Mouse (Mus musculus): ENCODE measurements around the gene Lipn. TPM values are rescaled to one million over a fixed set of nuclear protein-coding genes. Genes with fewer than 3 reads are reported as not detected.

The Lipn gene
- polyA plus RNA-seq (2014; fragmentation: Nextera tagmentation; extraction: Ambion mirVana): not detected in 2 replicates

DNA sequence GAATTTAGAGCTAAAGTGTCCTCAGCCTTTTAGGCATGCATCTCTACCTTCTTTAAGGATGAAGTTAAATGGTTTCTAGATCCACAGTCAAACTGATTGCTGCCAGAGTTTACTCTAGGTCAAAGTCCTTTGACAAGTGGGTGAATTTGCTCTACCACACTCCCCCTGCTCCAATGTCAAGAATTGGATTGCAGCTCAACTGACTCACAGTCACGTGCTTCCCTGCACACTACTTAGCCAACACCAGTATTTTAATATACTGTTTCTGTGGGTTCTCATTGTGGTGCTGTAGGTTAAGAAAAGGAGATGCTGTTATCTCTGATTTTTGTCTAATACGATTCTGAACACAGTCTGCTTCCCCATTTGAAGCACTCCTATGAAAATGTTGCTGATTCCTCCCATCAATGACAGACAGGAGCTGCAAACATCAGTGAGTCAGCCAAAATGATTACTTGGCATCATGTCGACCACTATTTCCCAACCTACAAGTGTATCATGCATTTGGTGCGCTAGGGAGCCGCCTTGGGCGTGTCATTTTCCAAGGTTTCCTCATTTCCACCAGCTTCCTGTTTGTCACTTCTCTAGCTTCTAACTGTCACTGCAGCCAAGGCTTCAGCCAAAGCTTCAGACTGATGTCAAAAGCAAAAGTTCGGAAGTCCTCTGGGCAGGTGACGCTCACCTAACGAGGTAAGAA is at the start of gene Lipn:
Gene Lipn, plus strand, starts transcription at position 580 of the 694 bp plus-strand sequence.
- no peaks in the 10 kb centered on the region for H3K27me3 ChIP-seq (ENCODE audit: control insufficient read depth, insufficient read depth, low read length)
- H3K27ac ChIP-seq: no peak within 1 kb of the TSS
- H3K4me3 ChIP-seq (replicated peaks; ENCODE audit: low read length): no peak within 1 kb of the TSS
- no peak for ATAC-seq (ENCODE audit: low FRiP score)
- no peaks in the 10 kb centered on the region for H3K9me3 ChIP-seq (ENCODE audit: control insufficient read depth, low read length)
- no peak within 1 kb of the TSS for H3K4me2 ChIP-seq (replicated peaks)
- DNase-seq (ENCODE audit: low spot score): no peak
- H3K36me3 ChIP-seq (replicated peaks; ENCODE audit: control insufficient read depth, insufficient read depth): no peaks in the 10 kb centered on the region
- no peaks in the 10 kb centered on the region for H3K4me1 ChIP-seq (replicated peaks; ENCODE audit: control insufficient read depth, insufficient read depth, low read length)
- no peak within 1 kb of the TSS for H3K9ac ChIP-seq
- 92% methylated on average over 9 of the region's 9 CpGs for WGBS

DNA sequence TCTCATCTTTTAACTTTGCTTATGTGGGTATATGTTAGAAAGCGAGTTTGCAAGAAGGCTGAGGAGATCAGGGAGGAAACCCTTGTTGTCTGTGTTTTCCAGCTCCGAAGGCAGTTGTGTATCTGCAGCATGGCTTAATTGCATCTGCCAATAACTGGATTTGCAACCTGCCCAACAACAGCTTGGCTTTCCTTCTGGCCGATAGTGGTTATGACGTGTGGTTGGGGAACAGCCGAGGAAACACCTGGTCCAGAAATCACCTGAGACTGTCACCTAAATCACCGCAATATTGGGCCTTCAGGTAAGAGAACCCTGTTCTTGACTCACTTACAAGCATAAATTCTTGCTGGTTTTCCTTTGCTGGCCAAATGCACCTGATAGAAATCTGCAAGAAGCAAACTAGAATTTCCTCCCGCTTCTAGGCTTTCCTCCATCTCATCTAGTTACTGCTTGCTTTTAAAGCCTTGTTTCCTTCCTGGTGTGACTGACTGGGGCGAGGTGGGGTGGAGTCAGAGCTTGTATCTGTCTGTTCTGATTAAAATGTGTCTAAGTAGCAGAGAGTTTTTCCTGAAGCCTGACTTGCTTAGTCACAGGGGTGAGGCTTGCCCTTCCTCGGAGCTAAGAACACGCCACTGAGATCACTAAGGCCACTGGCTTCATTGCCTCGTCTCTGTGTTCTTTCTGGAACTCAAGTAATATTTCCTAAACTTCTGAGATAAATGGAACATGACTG is 45.6 kb upstream of the Lipn start:
- no peak overlapping the region for H3K4me3 ChIP-seq (replicated peaks; ENCODE audit: low read length)
- 89% methylated on average over 11 of the region's 11 CpGs for WGBS
- ATAC-seq (ENCODE audit: low FRiP score): no peak
- H3K27me3 ChIP-seq (ENCODE audit: control insufficient read depth, insufficient read depth, low read length): no peaks in the 10 kb centered on the region
- H3K4me1 ChIP-seq (replicated peaks; ENCODE audit: control insufficient read depth, insufficient read depth, low read length): no peaks in the 10 kb centered on the region
- no peaks in the 10 kb centered on the region for H3K36me3 ChIP-seq (replicated peaks; ENCODE audit: control insufficient read depth, insufficient read depth)
- no peak overlapping the region for H3K4me2 ChIP-seq (replicated peaks)
- H3K9ac ChIP-seq: no peak overlapping the region
- H3K9me3 ChIP-seq (ENCODE audit: control insufficient read depth, low read length): no peaks in the 10 kb centered on the region
- no peak for DNase-seq (ENCODE audit: low spot score)
- H3K27ac ChIP-seq: no peak overlapping the region

DNA sequence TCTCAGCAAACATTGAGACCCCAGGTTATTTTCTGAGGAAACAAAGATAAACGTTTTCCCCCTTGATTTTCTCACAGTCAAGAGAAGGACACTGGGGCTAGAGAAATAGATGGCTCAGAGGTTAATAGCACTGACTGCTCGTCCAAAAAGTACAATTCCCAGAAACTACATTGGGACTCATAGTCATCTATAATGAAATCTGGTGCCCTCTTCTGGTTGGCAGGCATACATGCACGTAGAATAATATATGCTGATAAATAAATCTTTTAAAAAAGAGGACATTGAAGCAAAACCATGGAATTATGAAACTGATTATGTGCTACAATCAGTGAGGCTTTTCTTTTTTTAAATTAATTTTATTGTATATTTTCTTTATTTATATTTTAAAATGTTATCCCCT is 44.4 kb upstream of the Lipn start:
- no peak overlapping the region for H3K27ac ChIP-seq
- H3K9ac ChIP-seq: no peak overlapping the region
- no peaks in the 10 kb centered on the region for H3K9me3 ChIP-seq (ENCODE audit: control insufficient read depth, low read length)
- WGBS: 57% methylated on average over 3 of the region's 3 CpGs
- no peak for ATAC-seq (ENCODE audit: low FRiP score)
- H3K36me3 ChIP-seq (replicated peaks; ENCODE audit: control insufficient read depth, insufficient read depth): no peaks in the 10 kb centered on the region
- H3K4me3 ChIP-seq (replicated peaks; ENCODE audit: low read length): no peak overlapping the region
- H3K4me1 ChIP-seq (replicated peaks; ENCODE audit: control insufficient read depth, insufficient read depth, low read length): no peaks in the 10 kb centered on the region
- peak; percentile 47 for DNase-seq (ENCODE audit: low spot score)
- no peaks in the 10 kb centered on the region for H3K27me3 ChIP-seq (ENCODE audit: control insufficient read depth, insufficient read depth, low read length)
- H3K4me2 ChIP-seq (replicated peaks): no peak overlapping the region

DNA sequence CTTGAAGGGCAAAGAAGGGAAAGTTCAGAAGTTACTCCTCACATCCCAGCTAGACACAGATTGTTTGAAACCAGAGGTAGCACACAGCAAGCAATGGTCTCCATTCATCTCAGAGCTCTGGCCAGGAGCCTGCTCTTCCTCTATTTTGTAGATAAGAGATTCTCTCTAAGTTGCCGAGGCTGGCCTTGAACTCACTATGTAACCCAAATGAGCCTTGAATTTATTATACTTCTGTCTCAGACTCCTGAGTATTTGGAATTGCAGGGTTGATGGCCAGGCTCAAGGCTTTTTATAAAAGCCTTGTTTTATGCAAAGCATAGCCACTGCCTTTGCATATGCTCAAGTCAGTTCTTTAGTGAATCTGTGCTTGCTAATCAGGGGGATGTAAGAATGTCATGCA is 27.4 kb upstream of the Lipn start:
- 84% methylated on average over 1 of the region's 1 CpGs for WGBS
- no peak overlapping the region for H3K4me2 ChIP-seq (replicated peaks)

GRCm38 (mm10) chr19:34043008-34043407 is 24.1 kb upstream of the Lipn start:
- 62% methylated on average over 6 of the region's 6 CpGs for WGBS
- H3K9ac ChIP-seq: no peak overlapping the region
- no peaks in the 10 kb centered on the region for H3K36me3 ChIP-seq (replicated peaks; ENCODE audit: control insufficient read depth, insufficient read depth)
- no peaks in the 10 kb centered on the region for H3K4me1 ChIP-seq (replicated peaks; ENCODE audit: control insufficient read depth, insufficient read depth, low read length)
- no peaks in the 10 kb centered on the region for H3K27me3 ChIP-seq (ENCODE audit: control insufficient read depth, insufficient read depth, low read length)
- no peak overlapping the region for H3K27ac ChIP-seq
- DNase-seq (ENCODE audit: low spot score) (no peak), ATAC-seq (ENCODE audit: low FRiP score) (no peak)
- H3K9me3 ChIP-seq (ENCODE audit: control insufficient read depth, low read length): no peaks in the 10 kb centered on the region
- H3K4me3 ChIP-seq (replicated peaks; ENCODE audit: low read length): no peak overlapping the region
- H3K4me2 ChIP-seq (replicated peaks): no peak overlapping the region

More for the DNA sequence above, 27.4 kb upstream of the Lipn start:
- ATAC-seq (ENCODE audit: low FRiP score) (no peak), DNase-seq (ENCODE audit: low spot score) (no peak)
- Histone ChIP-seq H3K36me3 (replicated peaks; ENCODE audit: control insufficient read depth, insufficient read depth) (no peaks in the 10 kb centered on the region), H3K27me3 (ENCODE audit: control insufficient read depth, insufficient read depth, low read length) (no peaks in the 10 kb centered on the region), H3K27ac (no peak overlapping the region), H3K4me3 (replicated peaks; ENCODE audit: low read length) (no peak overlapping the region), H3K4me1 (replicated peaks; ENCODE audit: control insufficient read depth, insufficient read depth, low read length) (no peaks in the 10 kb centered on the region), H3K9me3 (ENCODE audit: control insufficient read depth, low read length) (no peaks in the 10 kb centered on the region), H3K9ac (no peak overlapping the region)

DNA sequence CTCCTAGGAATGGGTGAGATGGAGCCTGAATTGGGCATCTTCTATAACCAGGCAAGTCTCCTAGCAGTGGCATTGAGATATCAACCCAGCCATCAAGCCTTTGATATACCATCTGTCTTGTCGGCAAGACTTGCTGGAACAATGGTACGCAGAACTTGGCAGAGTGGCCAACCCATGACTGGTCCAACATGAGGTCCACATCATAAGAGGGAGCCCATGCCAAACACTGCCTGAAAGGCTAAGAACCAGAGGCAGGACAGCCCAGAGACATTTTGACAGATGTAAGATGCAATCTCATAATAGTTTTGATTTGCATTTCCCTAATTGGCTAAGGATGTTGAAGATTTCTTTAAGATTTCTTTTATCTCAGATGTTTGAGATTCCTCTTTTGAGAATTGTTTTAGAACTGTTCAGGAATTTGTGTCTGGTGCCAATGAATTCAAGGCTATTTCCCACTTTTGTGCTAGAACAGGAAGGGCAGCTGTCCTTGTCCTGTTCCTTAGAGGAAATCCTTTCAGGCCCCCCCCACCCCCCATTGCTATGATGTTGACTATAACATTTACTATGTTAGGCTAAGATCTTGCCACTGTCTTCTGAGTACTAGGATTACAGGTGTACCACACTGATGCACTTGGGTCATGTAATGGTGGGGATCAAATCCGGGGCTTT is 17.7 kb upstream of the Lipn start:
- no peak overlapping the region for H3K27ac ChIP-seq
- H3K4me1 ChIP-seq (replicated peaks; ENCODE audit: control insufficient read depth, insufficient read depth, low read length): no peaks in the 10 kb centered on the region
- ATAC-seq (ENCODE audit: low FRiP score): no peak
- no peak overlapping the region for H3K4me2 ChIP-seq (replicated peaks)
- no peak overlapping the region for H3K4me3 ChIP-seq (replicated peaks; ENCODE audit: low read length)
- WGBS: 95% methylated on average over 3 of the region's 3 CpGs
- no peak overlapping the region for H3K9ac ChIP-seq
- no peaks in the 10 kb centered on the region for H3K9me3 ChIP-seq (ENCODE audit: control insufficient read depth, low read length)
- no peak for DNase-seq (ENCODE audit: low spot score)
- H3K27me3 ChIP-seq (ENCODE audit: control insufficient read depth, insufficient read depth, low read length): no peaks in the 10 kb centered on the region
- H3K36me3 ChIP-seq (replicated peaks; ENCODE audit: control insufficient read depth, insufficient read depth): no peaks in the 10 kb centered on the region

- DNase-seq (ENCODE audit: low spot score) (no peak), ATAC-seq (ENCODE audit: low FRiP score) (no peak)
- Histone ChIP-seq H3K9ac (no peak overlapping the region), H3K4me1 (replicated peaks; ENCODE audit: control insufficient read depth, insufficient read depth, low read length) (no peaks in the 10 kb centered on the region), H3K36me3 (replicated peaks; ENCODE audit: control insufficient read depth, insufficient read depth) (no peaks in the 10 kb centered on the region), H3K4me3 (replicated peaks; ENCODE audit: low read length) (no peak overlapping the region), H3K4me2 (replicated peaks) (no peak overlapping the region), H3K27me3 (ENCODE audit: control insufficient read depth, insufficient read depth, low read length) (no peaks in the 10 kb centered on the region), H3K9me3 (ENCODE audit: control insufficient read depth, low read length) (no peaks in the 10 kb centered on the region), H3K27ac (no peak overlapping the region)
- 79% methylated on average over 3 of the region's 3 CpGs for WGBS
Measured at GRCm38 (mm10) chr19:34051502-34051901, 15.7 kb upstream of the Lipn start.

DNA sequence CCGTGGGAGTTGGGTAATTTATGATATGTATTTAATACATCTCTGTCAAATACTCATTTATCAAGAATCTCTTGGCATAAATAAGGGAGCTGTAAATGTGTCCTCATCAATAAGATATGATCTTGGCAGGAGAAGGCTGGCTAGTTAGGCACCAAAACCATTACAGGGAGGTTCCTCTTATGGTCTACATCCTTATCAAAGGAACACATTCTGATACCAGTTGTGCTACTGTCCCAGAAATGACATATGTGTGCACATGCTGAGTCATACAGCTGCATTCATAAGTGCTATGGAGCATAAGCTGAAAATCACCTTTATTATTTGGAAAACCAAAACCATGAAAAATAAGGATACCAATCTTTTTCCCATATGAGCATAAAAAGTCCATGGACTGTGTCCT is 3.6 kb upstream of the Lipn start:
- no peak for DNase-seq (ENCODE audit: low spot score)
- Histone ChIP-seq H3K36me3 (replicated peaks; ENCODE audit: control insufficient read depth, insufficient read depth) (no peaks in the 10 kb centered on the region), H3K9ac (no peak overlapping the region), H3K27ac (no peak overlapping the region), H3K9me3 (ENCODE audit: control insufficient read depth, low read length) (no peaks in the 10 kb centered on the region), H3K27me3 (ENCODE audit: control insufficient read depth, insufficient read depth, low read length) (no peaks in the 10 kb centered on the region), H3K4me2 (replicated peaks) (no peak overlapping the region), H3K4me1 (replicated peaks; ENCODE audit: control insufficient read depth, insufficient read depth, low read length) (no peaks in the 10 kb centered on the region), H3K4me3 (replicated peaks; ENCODE audit: low read length) (no peak overlapping the region)
- WGBS: 56% methylated on average over 1 of the region's 1 CpGs
- no peak for ATAC-seq (ENCODE audit: low FRiP score)

- Histone ChIP-seq H3K27me3 (ENCODE audit: control insufficient read depth, insufficient read depth, low read length) (no peaks in the 10 kb centered on the region), H3K36me3 (replicated peaks; ENCODE audit: control insufficient read depth, insufficient read depth) (no peaks in the 10 kb centered on the region), H3K4me3 (replicated peaks; ENCODE audit: low read length) (no peak overlapping the region), H3K4me1 (replicated peaks; ENCODE audit: control insufficient read depth, insufficient read depth, low read length) (no peaks in the 10 kb centered on the region), H3K9me3 (ENCODE audit: control insufficient read depth, low read length) (no peaks in the 10 kb centered on the region), H3K27ac (no peak overlapping the region), H3K9ac (no peak overlapping the region), H3K4me2 (replicated peaks) (no peak overlapping the region)
- WGBS: 95% methylated on average over 4 of the region's 4 CpGs
- no peak for DNase-seq (ENCODE audit: low spot score)
- no peak for ATAC-seq (ENCODE audit: low FRiP score)
Measured at GRCm38 (mm10) chr19:34064059-34064458, 3.1 kb upstream of the Lipn start.
